Mouse (Mus musculus) E14TG2a.4 (cell line): ENCODE data around the gene Cxcl12.

Source experiments
- H3K27me3 ChIP-seq: 2 replicates; pipeline ENCODE4 v1.6.1; 2014; ENCODE audit warnings: low read length, control low read depth; ENCODE audit not compliant: insufficient read depth
- H3K36me3 ChIP-seq: 2 replicates; pipeline ENCODE4 v1.6.1; 2014; ENCODE audit warnings: low read length, control low read depth; ENCODE audit not compliant: insufficient read depth
- H3K4me1 ChIP-seq: replicated peaks from 2 replicates; pipeline ENCODE4 v1.6.1; 2014; ENCODE audit warnings: low read depth, low read length, control low read depth
- H3K4me3 ChIP-seq: replicated peaks from 2 replicates; pipeline ENCODE4 v1.5.1; 2014; ENCODE audit warnings: mild to moderate bottlenecking, low read length
- H3K9me3 ChIP-seq: 2 replicates; pipeline ENCODE4 v1.6.1; 2014; ENCODE audit warnings: low read length, control low read depth
- CTCF ChIP-seq: conservative IDR thresholded peaks from 2 replicates; pipeline ENCODE4 v1.5.1; 2014; ENCODE audit warnings: low read length
- NANOG ChIP-seq: IDR thresholded peaks from 2 replicates; pipeline ENCODE4 v1.6.1; 2014; ENCODE audit warnings: borderline replicate concordance, low read length, mixed read lengths
- POU5F1 ChIP-seq: IDR thresholded peaks from 2 replicates; pipeline ENCODE4 v1.6.1; 2014; ENCODE audit warnings: low read length, borderline replicate concordance

Gene Cxcl12

GRCm38 (mm10) chr6:117169051-117169909, 945 bp downstream of the Cxcl12 start:
- TF ChIP-seq NANOG (no peak), POU5F1 (no peak), CTCF (no peak)
- peaks cover 21% of the 10 kb centered on the region for H3K9me3 ChIP-seq
- peak overlapping the region; percentile 78 for H3K4me3 ChIP-seq
- peaks cover 71% of the 10 kb centered on the region for H3K27me3 ChIP-seq
- no peaks in the 10 kb centered on the region for H3K36me3 ChIP-seq
- peaks cover 44% of the 10 kb centered on the region for H3K4me1 ChIP-seq

GRCm38 (mm10) chr6:117169910-117170747, 1.8 kb downstream of the Cxcl12 start:
- peaks cover 44% of the 10 kb centered on the region for H3K4me1 ChIP-seq
- peaks cover 73% of the 10 kb centered on the region for H3K27me3 ChIP-seq
- 0 out of 2 replicates have a peak overlapping the region, but pooled peaks have one; percentile 78 for H3K4me3 ChIP-seq
- TF ChIP-seq NANOG (no peak), CTCF (no peak), POU5F1 (no peak)
- H3K9me3 ChIP-seq = peaks cover 21% of the 10 kb centered on the region
- H3K36me3 ChIP-seq = no peaks in the 10 kb centered on the region

DNA sequence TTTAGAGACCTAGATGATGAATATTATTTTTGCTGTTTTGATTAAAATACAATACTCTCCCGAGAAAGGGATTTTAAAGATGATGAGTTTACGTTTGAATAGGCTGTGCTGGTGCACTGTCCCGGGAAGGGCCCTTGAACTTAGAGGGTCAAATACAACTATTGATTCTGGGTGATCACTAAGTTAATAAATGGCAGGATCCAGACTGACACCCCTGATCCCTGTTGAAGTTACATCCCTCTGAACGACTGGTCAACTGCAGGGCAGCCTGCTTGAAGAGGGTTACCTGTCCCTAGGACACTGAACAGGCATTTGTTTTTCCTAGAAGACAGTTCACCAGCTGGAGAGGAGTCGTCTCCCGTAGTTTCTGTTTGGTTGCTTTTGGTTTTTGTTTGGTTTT, 4.0 kb downstream of the Cxcl12 start:
- Histone ChIP-seq H3K4me3 (no peak overlapping the region), H3K4me1 (peaks cover 51% of the 10 kb centered on the region), H3K9me3 (peaks cover 21% of the 10 kb centered on the region), H3K36me3 (no peaks in the 10 kb centered on the region), H3K27me3 (peaks cover 90% of the 10 kb centered on the region)
- TF ChIP-seq POU5F1 (no peak), NANOG (no peak), CTCF (no peak)

DNA sequence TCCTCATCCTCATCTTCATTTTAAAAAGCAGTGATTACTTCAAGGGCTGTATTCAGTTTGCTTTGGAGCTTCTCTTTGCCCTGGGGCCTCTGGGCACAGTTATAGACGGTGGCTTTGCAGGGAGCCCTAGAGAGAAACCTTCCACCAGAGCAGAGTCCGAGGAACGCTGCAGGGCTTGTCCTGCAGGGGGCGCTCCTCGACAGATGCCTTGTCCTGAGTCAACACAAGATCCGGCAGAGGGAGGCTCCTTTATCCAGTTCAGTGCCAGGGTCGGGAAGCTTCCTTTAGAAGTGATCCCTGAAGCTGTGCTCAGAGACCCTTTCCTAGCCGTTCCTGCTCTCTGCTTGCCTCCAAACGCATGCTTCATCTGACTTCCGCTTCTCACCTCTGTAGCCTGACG, 5.5 kb downstream of the Cxcl12 start:
- H3K4me3 ChIP-seq = no peak overlapping the region
- peaks cover 21% of the 10 kb centered on the region for H3K9me3 ChIP-seq
- H3K36me3 ChIP-seq = no peaks in the 10 kb centered on the region
- TF ChIP-seq CTCF (peak; percentile 69), NANOG (no peak)
- H3K4me1 ChIP-seq = peaks cover 50% of the 10 kb centered on the region
- peaks cover 89% of the 10 kb centered on the region for H3K27me3 ChIP-seq

DNA sequence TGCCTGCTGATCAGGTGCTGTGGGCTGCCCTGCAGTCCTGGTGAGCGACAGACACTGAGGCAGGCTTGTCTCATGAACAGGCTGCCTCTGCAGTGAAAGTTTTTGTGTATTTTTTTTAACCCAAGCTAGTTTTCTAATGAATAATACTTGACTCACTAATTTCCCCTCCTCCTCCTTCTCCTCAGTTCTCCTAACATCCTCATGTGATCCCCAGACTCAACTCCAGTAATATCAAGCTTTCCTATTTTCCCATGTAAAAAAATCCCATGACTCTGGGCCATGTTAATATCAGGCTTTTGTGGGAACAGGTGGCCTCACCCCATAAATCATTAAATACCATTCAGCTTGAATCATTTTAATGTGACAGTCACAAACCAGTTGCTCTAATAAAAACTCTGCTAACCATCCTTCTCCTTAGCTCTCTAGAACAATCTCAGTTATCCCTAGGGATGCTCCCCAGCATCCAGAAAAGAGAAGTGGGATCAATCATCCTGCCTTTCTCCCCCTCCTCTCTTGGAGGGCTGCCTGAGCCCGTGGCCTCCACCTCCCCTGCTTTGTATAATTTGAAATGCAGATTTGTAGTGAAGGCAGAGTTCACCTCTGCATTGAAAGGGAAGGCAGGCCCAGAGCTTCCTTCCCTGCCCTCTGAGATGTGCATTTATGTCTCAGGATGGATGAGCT, 6.9 kb downstream of the Cxcl12 start:
- peaks cover 51% of the 10 kb centered on the region for H3K4me1 ChIP-seq
- peaks cover 83% of the 10 kb centered on the region for H3K27me3 ChIP-seq
- TF ChIP-seq CTCF = no peak
- TF ChIP-seq POU5F1 = no peak
- TF ChIP-seq NANOG = no peak
- H3K4me3 ChIP-seq = peak overlapping the region; percentile 60; the same call in 1 of the 2 replicates
- H3K36me3 ChIP-seq = no peaks in the 10 kb centered on the region
- peaks cover 21% of the 10 kb centered on the region for H3K9me3 ChIP-seq

GRCm38 (mm10) chr6:117176406-117176805, 8.1 kb downstream of the Cxcl12 start:
- TF ChIP-seq NANOG = no peak
- peak; percentile 20 for TF ChIP-seq CTCF
- TF ChIP-seq POU5F1 = no peak
- H3K4me1 ChIP-seq = peaks cover 59% of the 10 kb centered on the region
- H3K27me3 ChIP-seq = peaks cover 74% of the 10 kb centered on the region
- no peaks in the 10 kb centered on the region for H3K36me3 ChIP-seq
- H3K9me3 ChIP-seq = peaks cover 19% of the 10 kb centered on the region
- H3K4me3 ChIP-seq = peak overlapping the region; percentile 60

DNA sequence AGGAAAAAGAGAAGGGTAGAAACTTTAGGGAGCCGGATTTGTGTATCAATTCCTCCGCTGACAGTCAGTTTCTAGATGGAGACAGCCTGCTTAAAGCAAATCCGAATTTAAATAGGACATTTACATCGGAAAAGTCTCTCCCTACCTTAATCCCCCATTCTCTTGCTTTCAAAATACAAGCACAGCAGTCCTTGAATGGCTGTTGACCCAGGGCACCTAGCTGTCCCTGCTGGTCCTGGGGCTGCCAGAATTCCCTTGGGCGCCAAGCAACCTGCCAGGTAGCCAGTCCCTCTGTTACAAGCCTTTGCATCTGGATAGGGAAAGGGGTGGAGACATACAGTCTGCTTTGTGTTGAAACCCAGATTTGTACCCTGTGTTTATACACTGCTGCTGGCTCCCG, 12.0 kb downstream of the Cxcl12 start:
- peaks cover 58% of the 10 kb centered on the region for H3K4me1 ChIP-seq
- H3K4me3 ChIP-seq = peak overlapping the region; percentile 29; the same call in 1 of the 2 replicates
- no peak for TF ChIP-seq POU5F1
- TF ChIP-seq CTCF = no peak
- no peak for TF ChIP-seq NANOG
- H3K27me3 ChIP-seq = peaks cover 70% of the 10 kb centered on the region
- no peaks in the 10 kb centered on the region for H3K36me3 ChIP-seq
- no peaks in the 10 kb centered on the region for H3K9me3 ChIP-seq

DNA sequence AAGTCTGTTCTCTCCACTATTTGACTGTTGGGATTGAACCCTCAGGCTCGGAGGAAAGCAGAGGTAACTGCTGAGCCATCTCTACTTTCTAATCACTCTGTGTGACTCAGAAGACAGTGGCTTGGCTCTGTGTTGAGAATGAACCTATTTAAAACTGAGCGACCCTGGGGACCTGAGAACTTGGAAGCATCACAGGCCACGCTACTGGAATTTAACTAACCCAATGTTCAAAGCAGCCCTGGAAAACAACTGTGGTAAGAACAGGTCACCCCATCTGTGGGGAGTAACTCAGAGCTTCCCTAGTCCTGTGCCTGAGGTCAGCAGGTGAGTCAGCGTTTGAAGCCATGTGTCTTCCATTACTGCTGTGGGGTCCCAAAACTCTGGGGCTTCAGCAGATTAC, 17.0 kb downstream of the Cxcl12 start:
- Histone ChIP-seq H3K4me3 (no peak overlapping the region), H3K4me1 (peaks cover 19% of the 10 kb centered on the region), H3K36me3 (no peaks in the 10 kb centered on the region), H3K9me3 (no peaks in the 10 kb centered on the region), H3K27me3 (peaks cover 32% of the 10 kb centered on the region)
- TF ChIP-seq NANOG = no peak
- TF ChIP-seq POU5F1 = no peak
- no peak for TF ChIP-seq CTCF
